Mouse (Mus musculus) hindlimb bud, embryonic 11.5 days (tissue): Measurements from ENCODE around the gene Slc1a2.

Experiments
- DNase-seq: peaks from one replicate; pipeline ENCODE4 v3.0.0-alpha.2; 2012; ENCODE audit warnings: low read depth, low spot score; ENCODE audit errors: extremely low spot score

Slc1a2 gene

GRCm38 (mm10) chr2:102759479-102759878 is 101.0 kb downstream of the Slc1a2 start:
- no peak for DNase-seq

- DNase-seq = no peak
Observed at GRCm38 (mm10) chr2:102760284-102761072, 102.0 kb downstream of the Slc1a2 start.

GRCm38 (mm10) chr2:102763176-102763575 is 104.7 kb downstream of the Slc1a2 start:
- DNase-seq = no peak

GRCm38 (mm10) chr2:102763991-102764390 is 105.5 kb downstream of the Slc1a2 start:
- DNase-seq = no peak

GRCm38 (mm10) chr2:102764602-102765374 is 106.3 kb downstream of the Slc1a2 start:
- no peak for DNase-seq

GRCm38 (mm10) chr2:102768267-102768666 is 109.8 kb downstream of the Slc1a2 start:
- no peak for DNase-seq

GRCm38 (mm10) chr2:102771304-102771703 is 112.8 kb downstream of the Slc1a2 start:
- no peak for DNase-seq

GRCm38 (mm10) chr2:102772276-102772675 is 113.8 kb downstream of the Slc1a2 start:
- DNase-seq = no peak

GRCm38 (mm10) chr2:102774700-102775099 is 116.2 kb downstream of the Slc1a2 start:
- no peak for DNase-seq

GRCm38 (mm10) chr2:102775561-102775960 is 117.1 kb downstream of the Slc1a2 start:
- no peak for DNase-seq

- DNase-seq = no peak
Observed at GRCm38 (mm10) chr2:102778208-102778607, 119.7 kb downstream of the Slc1a2 start.

- DNase-seq = no peak
Observed at GRCm38 (mm10) chr2:102782751-102783150, 124.3 kb downstream of the Slc1a2 start.

- no peak for DNase-seq
Observed at GRCm38 (mm10) chr2:102785696-102786095, 127.2 kb downstream of the Slc1a2 start.

GRCm38 (mm10) chr2:102791641-102792040 is 133.2 kb downstream of the Slc1a2 start:
- DNase-seq = no peak

- no peak for DNase-seq
Observed at GRCm38 (mm10) chr2:102792804-102793203, 134.3 kb downstream of the Slc1a2 start.

GRCm38 (mm10) chr2:102795034-102795433 is 136.6 kb downstream of the Slc1a2 start:
- DNase-seq = no peak

GRCm38 (mm10) chr2:102798149-102798548 is 139.7 kb downstream of the Slc1a2 start:
- no peak for DNase-seq

- no peak for DNase-seq
Observed at GRCm38 (mm10) chr2:102801899-102802298, 143.4 kb downstream of the Slc1a2 start.

GRCm38 (mm10) chr2:102804109-102804508 is 145.7 kb downstream of the Slc1a2 start:
- no peak for DNase-seq

- DNase-seq = no peak
Observed at GRCm38 (mm10) chr2:102805283-102805682, 146.8 kb downstream of the Slc1a2 start.

GRCm38 (mm10) chr2:102805761-102806496 is 147.5 kb downstream of the Slc1a2 start:
- no peak for DNase-seq
